ENCODE assay signal across 16 mouse cellular contexts in genomic region chr1:69611204-69611725, GRCm38 (mm10).
A peak's percentile ranks its signal among the peaks of the same experiment; 100 is the strongest.
DNase-seq lines count a peak whose midpoint lies in the region; ATAC-seq and TF ChIP-seq lines count a peak whose summit lies in the region.
"Had no signal": no experiment of that assay in that cellular context is flagged by ENCODE, and none has a peak within 500 bp of the region (broad histone marks: within the 10 kb centered on the region; RNA-seq: fewer than 3 reads in every experiment).

No protein-coding gene starts in this region.

- peak; percentile 59; the same call in 1 of the 2 replicates for ATAC-seq in lung, embryonic 15.5 days (ENCODE audit: borderline replicate concordance, extremely low read depth, low FRiP score, low TSS enrichment)
- no peak for ATAC-seq in midbrain, embryonic 11.5 days (ENCODE audit: low FRiP score)
- ATAC-seq: midbrain, embryonic 13.5 days had no signal

- H3K36me3 ChIP-seq in lung, embryonic 15.5 days: no peaks in the 10 kb centered on the region
- no peaks in the 10 kb centered on the region for H3K36me3 ChIP-seq in midbrain, embryonic 11.5 days (ENCODE audit: control insufficient read depth, insufficient read depth, low read length)
- H3K36me3 ChIP-seq: hindbrain, embryonic 15.5 days; midbrain, embryonic 13.5 days; neural tube, embryonic 15.5 days had no signal

- no peak for TF ChIP-seq CTCF in gastrocnemius, adult 2 months (IDR thresholded peaks at IDR 0.05)

- peak overlapping the region; percentile 24; the same call in 1 of the 2 replicates for H3K4me2 ChIP-seq in lung, embryonic 15.5 days
- H3K4me2 ChIP-seq in midbrain, embryonic 11.5 days: no peak overlapping the region
- H3K4me2 ChIP-seq: hindbrain, embryonic 15.5 days; midbrain, embryonic 13.5 days; neural tube, embryonic 15.5 days had no signal

- no peak overlapping the region for H3K4me3 ChIP-seq in gastrocnemius, adult 2 months
- H3K4me3 ChIP-seq in lung, embryonic 15.5 days: no peak overlapping the region
- no peak overlapping the region for H3K4me3 ChIP-seq in midbrain, embryonic 11.5 days (ENCODE audit: low read depth, low read length)
- H3K4me3 ChIP-seq: erythroblast, embryonic 14.5 days; hindbrain, embryonic 15.5 days; midbrain, embryonic 13.5 days; neural tube, embryonic 15.5 days had no signal

- peak; percentile 27 for DNase-seq in gastrocnemius, adult 2 months
- no peak for DNase-seq in gastrocnemius, adult 8-10 months (ENCODE audit: low spot score in 2 of 2)
- DNase-seq in 3T3-L1 (ENCODE audit: low read depth, low spot score): peak; percentile 74
- peak; percentile 20 for DNase-seq in kidney, adult 18-20 months
- DNase-seq in midbrain, embryonic 11.5 days (ENCODE audit: low spot score, missing footprints): no peak
- no peak for DNase-seq in thymus, postnatal 25 days
- DNase-seq in urinary bladder, postnatal 25 days (ENCODE audit: low spot score): no peak
- DNase-seq: cerebellum, adult 9-11 months; layer of hippocampus, adult 9-11 months; liver; thymus, adult 18-20 months had no signal

- intact Hi-C loops in gastrocnemius, adult 2 months (cut with DNase I): no loop called here

- H3K4me1 ChIP-seq in lung, embryonic 15.5 days: peaks cover 12% of the 10 kb centered on the region
- H3K4me1 ChIP-seq in midbrain, embryonic 11.5 days (ENCODE audit: control insufficient read depth, insufficient read depth, low read length): no peaks in the 10 kb centered on the region
- H3K4me1 ChIP-seq: hindbrain, embryonic 15.5 days; midbrain, embryonic 13.5 days; neural tube, embryonic 15.5 days had no signal

- H3K27me3 ChIP-seq in lung, embryonic 15.5 days: no peaks in the 10 kb centered on the region
- H3K27me3 ChIP-seq in midbrain, embryonic 11.5 days (ENCODE audit: control insufficient read depth, insufficient read depth, low read length): no peaks in the 10 kb centered on the region
- H3K27me3 ChIP-seq: hindbrain, embryonic 15.5 days; midbrain, embryonic 13.5 days; neural tube, embryonic 15.5 days had no signal

- 40% methylated on average over 4 of the region's 4 CpGs for WGBS in lung, embryonic 15.5 days
- WGBS in midbrain, embryonic 11.5 days: 83% methylated on average over 4 of the region's 4 CpGs

- H3K9me3 ChIP-seq in lung, embryonic 15.5 days: no peaks in the 10 kb centered on the region
- H3K9me3 ChIP-seq in midbrain, embryonic 11.5 days (ENCODE audit: control insufficient read depth, low read length): no peaks in the 10 kb centered on the region
- H3K9me3 ChIP-seq: hindbrain, embryonic 15.5 days; midbrain, embryonic 13.5 days; neural tube, embryonic 15.5 days had no signal

- H3K9ac ChIP-seq in lung, embryonic 15.5 days: no peak overlapping the region
- no peak overlapping the region for H3K9ac ChIP-seq in midbrain, embryonic 11.5 days (ENCODE audit: low read length)
- H3K9ac ChIP-seq: hindbrain, embryonic 15.5 days; midbrain, embryonic 13.5 days; neural tube, embryonic 15.5 days had no signal

- H3K27ac ChIP-seq in gastrocnemius, adult 2 months: no peak overlapping the region
- peak overlapping the region; percentile 62 for H3K27ac ChIP-seq in lung, embryonic 15.5 days
- H3K27ac ChIP-seq in midbrain, embryonic 11.5 days (ENCODE audit: low read depth, low read length): no peak overlapping the region
- H3K27ac ChIP-seq: hindbrain, embryonic 15.5 days; midbrain, embryonic 13.5 days; neural tube, embryonic 15.5 days had no signal

Comparison
In these comparisons a context has a peak if more than half of its experiments do, and no peak if none do; other contexts are left out.
1. DNase-seq: peak in gastrocnemius, adult 2 months (single experiment), 3T3-L1 (single experiment) and kidney, adult 18-20 months (single experiment); none in gastrocnemius, adult 8-10 months (0 of 2), midbrain, embryonic 11.5 days (single experiment), thymus, postnatal 25 days (single experiment) and urinary bladder, postnatal 25 days (single experiment).